Mouse (Mus musculus) megakaryocyte, embryonic 14.5 days (primary cell): ENCODE data around the gene Itga9. TPM values are rescaled to one million over a fixed set of nuclear protein-coding genes. Genes with fewer than 3 reads are reported as not detected.

ENCODE experiments used
- H3K27me3 ChIP-seq: replicated peaks from 2 replicates; pipeline ENCODE3; 2012; ENCODE audit warnings: inconsistent platforms
- H3K36me3 ChIP-seq: replicated peaks from 2 replicates; pipeline ENCODE3; 2012; ENCODE audit warnings: low read length, inconsistent platforms, mixed read lengths
- H3K4me1 ChIP-seq: 2 replicates; pipeline ENCODE4 v1.6.1; 2012; ENCODE audit warnings: inconsistent platforms
- H3K4me3 ChIP-seq: replicated peaks from 2 replicates; pipeline ENCODE3; 2012; ENCODE audit warnings: moderate library complexity, mild to moderate bottlenecking, inconsistent platforms
- H3K9me3 ChIP-seq: 2 replicates; pipeline ENCODE4 v1.6.1; 2012; ENCODE audit warnings: inconsistent platforms
- FLI1 ChIP-seq: IDR thresholded peaks from 2 replicates; pipeline ENCODE4 v1.6.1; 2012; ENCODE audit warnings: low read length, inconsistent platforms, mixed read lengths
- GATA1 ChIP-seq: IDR thresholded peaks from 3 replicates; pipeline ENCODE4 v1.6.1; 2012; ENCODE audit warnings: mixed read lengths, low read length, inconsistent platforms, borderline replicate concordance
- polyA plus RNA-seq: library from polyadenylated mRNA; stranded (reverse); fragments of >175 nt; gene quantifications from 2 replicates; pipeline ENCODE4 v1.2.3, GENCODE M21; 2012; ENCODE audit warnings: low replicate concordance; ENCODE audit not compliant: insufficient read depth

Gene Itga9
- polyA plus RNA-seq, 1 experiment, result 0.30 TPM

- Histone ChIP-seq H3K27me3 (peaks cover 74% of the 10 kb centered on the region), H3K9me3 (peaks cover 9% of the 10 kb centered on the region), H3K4me3 (no peak overlapping the region), H3K4me1 (peaks cover 22% of the 10 kb centered on the region), H3K36me3 (no peaks in the 10 kb centered on the region)
- TF ChIP-seq GATA1 (no peak), FLI1 (no peak)
Observed at GRCm38 (mm10) chr9:118621691-118622090, 15.2 kb downstream of the Itga9 start.

GRCm38 (mm10) chr9:118622376-118623166 lies 16.1 kb downstream of the Itga9 start:
- Histone ChIP-seq H3K4me3 (no peak overlapping the region), H3K4me1 (peaks cover 21% of the 10 kb centered on the region), H3K27me3 (peaks cover 74% of the 10 kb centered on the region), H3K9me3 (peaks cover 9% of the 10 kb centered on the region), H3K36me3 (no peaks in the 10 kb centered on the region)
- no peak for TF ChIP-seq FLI1
- no peak for TF ChIP-seq GATA1

GRCm38 (mm10) chr9:118623483-118623882 lies 17.0 kb downstream of the Itga9 start:
- Histone ChIP-seq H3K36me3 (no peaks in the 10 kb centered on the region), H3K27me3 (peaks cover 70% of the 10 kb centered on the region), H3K4me3 (no peak overlapping the region), H3K9me3 (0 out of 2 replicates have a peak, but pooled peaks cover under 1% of the 10 kb centered on the region), H3K4me1 (peaks cover 24% of the 10 kb centered on the region)
- TF ChIP-seq GATA1 (no peak), FLI1 (no peak)

GRCm38 (mm10) chr9:118624146-118624545 lies 17.7 kb downstream of the Itga9 start:
- Histone ChIP-seq H3K9me3 (no peaks in the 10 kb centered on the region), H3K4me1 (peaks cover 20% of the 10 kb centered on the region), H3K4me3 (no peak overlapping the region), H3K27me3 (peaks cover 63% of the 10 kb centered on the region), H3K36me3 (no peaks in the 10 kb centered on the region)
- TF ChIP-seq GATA1 (no peak), FLI1 (no peak)

GRCm38 (mm10) chr9:118629763-118630379 lies 23.4 kb downstream of the Itga9 start:
- Histone ChIP-seq H3K27me3 (peaks cover 16% of the 10 kb centered on the region), H3K4me1 (peaks cover 37% of the 10 kb centered on the region), H3K36me3 (no peaks in the 10 kb centered on the region), H3K9me3 (peaks cover 2% of the 10 kb centered on the region), H3K4me3 (no peak overlapping the region)
- TF ChIP-seq GATA1, result no peak
- no peak for TF ChIP-seq FLI1

GRCm38 (mm10) chr9:118631775-118632757 lies 25.6 kb downstream of the Itga9 start:
- Histone ChIP-seq H3K36me3 (peaks cover 8% of the 10 kb centered on the region), H3K27me3 (peaks cover 10% of the 10 kb centered on the region), H3K4me3 (peak overlapping the region; percentile 77), H3K9me3 (peaks cover 23% of the 10 kb centered on the region), H3K4me1 (peaks cover 37% of the 10 kb centered on the region)
- TF ChIP-seq FLI1, result no peak
- TF ChIP-seq GATA1, result no peak

- no peak for TF ChIP-seq GATA1
- Histone ChIP-seq H3K27me3 (peaks cover 9% of the 10 kb centered on the region), H3K9me3 (peaks cover 23% of the 10 kb centered on the region), H3K4me1 (peaks cover 37% of the 10 kb centered on the region), H3K36me3 (peaks cover 8% of the 10 kb centered on the region), H3K4me3 (peak overlapping the region; percentile 81)
Observed at GRCm38 (mm10) chr9:118632758-118633143, 26.3 kb downstream of the Itga9 start.

- TF ChIP-seq FLI1 (no peak), GATA1 (no peak)
- peaks cover 1% of the 10 kb centered on the region for H3K4me1 ChIP-seq
- H3K4me3 ChIP-seq, result no peak overlapping the region
- peaks cover 8% of the 10 kb centered on the region for H3K36me3 ChIP-seq
- H3K9me3 ChIP-seq, result peaks cover 26% of the 10 kb centered on the region
- H3K27me3 ChIP-seq, result peaks cover 13% of the 10 kb centered on the region
Observed at GRCm38 (mm10) chr9:118638642-118639210, 32.2 kb downstream of the Itga9 start.

GRCm38 (mm10) chr9:118645698-118646355 lies 39.3 kb downstream of the Itga9 start:
- TF ChIP-seq GATA1, result no peak
- no peak for TF ChIP-seq FLI1
- Histone ChIP-seq H3K9me3 (no peaks in the 10 kb centered on the region), H3K27me3 (peaks cover 42% of the 10 kb centered on the region), H3K4me1 (no peaks in the 10 kb centered on the region), H3K36me3 (no peaks in the 10 kb centered on the region), H3K4me3 (no peak overlapping the region)
